Mouse (Mus musculus) G1E-ER4 (cell line): ENCODE measurements at regions not wholly inside any gene's neighbourhood (a gene's known extent, or its start where the extent isn't known, plus 50 kb on each side); places are given as distances from the start of the nearest gene placed in this dataset.

Experiments
- GATA1 ChIP-seq: IDR thresholded peaks from one replicate; pipeline ENCODE4 v1.8.0; 2012; ENCODE audit warnings: low read length, inconsistent platforms

GRCm38 (mm10) chr11:90088473-90088872 is 58.3 kb downstream of the Tmem100 start:
- no peak for TF ChIP-seq GATA1

- peak; percentile 89 for TF ChIP-seq GATA1
Observed at GRCm38 (mm10) chr11:90094052-90094451, 63.9 kb downstream of the Tmem100 start.

- no peak for TF ChIP-seq GATA1
Observed at GRCm38 (mm10) chr11:90094700-90095355, 64.7 kb downstream of the Tmem100 start.

GRCm38 (mm10) chr11:90098471-90098870 is 68.3 kb downstream of the Tmem100 start:
- no peak for TF ChIP-seq GATA1

- TF ChIP-seq GATA1, result no peak
Observed at GRCm38 (mm10) chr11:90099178-90099577, 69.0 kb downstream of the Tmem100 start.

- TF ChIP-seq GATA1, result no peak
Observed at GRCm38 (mm10) chr11:90100161-90100560, 70.0 kb downstream of the Tmem100 start.

GRCm38 (mm10) chr11:90101284-90101683 is 71.1 kb downstream of the Tmem100 start:
- no peak for TF ChIP-seq GATA1

- no peak for TF ChIP-seq GATA1
Observed at GRCm38 (mm10) chr11:90106063-90106798, 76.1 kb downstream of the Tmem100 start.

- no peak for TF ChIP-seq GATA1
Observed at GRCm38 (mm10) chr11:90109681-90110111, 77.8 kb upstream of the Gm45716 start.

GRCm38 (mm10) chr11:90110170-90110569 is 77.3 kb upstream of the Gm45716 start:
- TF ChIP-seq GATA1, result no peak

GRCm38 (mm10) chr11:90112174-90112573 is 75.3 kb upstream of the Gm45716 start:
- no peak for TF ChIP-seq GATA1

GRCm38 (mm10) chr11:90116676-90117663 is 70.5 kb upstream of the Gm45716 start:
- no peak for TF ChIP-seq GATA1

GRCm38 (mm10) chr11:90117664-90118295 is 69.7 kb upstream of the Gm45716 start:
- no peak for TF ChIP-seq GATA1

- TF ChIP-seq GATA1, result no peak
Observed at GRCm38 (mm10) chr11:90121902-90122301, 65.6 kb upstream of the Gm45716 start.

GRCm38 (mm10) chr11:90122709-90123108 is 64.8 kb upstream of the Gm45716 start:
- no peak for TF ChIP-seq GATA1
